Mouse (Mus musculus): Measurements from ENCODE around the gene Trp53i11. TPM values are rescaled to one million over a fixed set of nuclear protein-coding genes. Genes with fewer than 3 reads are reported as not detected.
A peak's percentile ranks its signal among the peaks of the same experiment; 100 is the strongest.

Trp53i11 gene
- total RNA-seq (2012; rRNA removed) (17.4 and 32.1 TPM in 2 replicates), total RNA-seq (2014; rRNA removed) (0.36 and 0.49 TPM in 2 replicates), polyA plus RNA-seq (2012; ENCODE audit: insufficient read length, low read depth) (0.50 and 0.73 TPM in 2 replicates)

GRCm38 (mm10) chr2:93187323-93187996 lies at the start of gene Trp53i11:
Gene Trp53i11, plus strand, starts transcription at chr2:93187548.
- TF ChIP-seq ELF1 (IDR thresholded peaks at IDR 0.05; ENCODE audit: low read depth, low read length) (peak; percentile 37; the same call in 1 of the 2 replicates), PAX5 (IDR thresholded peaks at IDR 0.05; ENCODE audit: low read length) (no peak), ZKSCAN1 (IDR thresholded peaks at IDR 0.05; ENCODE audit: borderline replicate concordance, low read depth, low read length) (no peak), SMC3 (IDR thresholded peaks at IDR 0.05; ENCODE audit: low read depth, low read length) (peak; percentile 44; the same call in 1 of the 2 replicates), SIN3A (IDR thresholded peaks at IDR 0.05; ENCODE audit: low read length) (peak; percentile 70), MYC (IDR thresholded peaks at IDR 0.05; ENCODE audit: low read depth, low read length) (no peak), IRF4 (IDR thresholded peaks at IDR 0.05; ENCODE audit: low read depth, low read length) (peak; percentile 73), KAT2A (IDR thresholded peaks at IDR 0.05; ENCODE audit: insufficient replicate concordance, low read length) (no peak), USF1 (IDR thresholded peaks at IDR 0.05; ENCODE audit: low read depth, low read length) (no peak), E2F4 (IDR thresholded peaks at IDR 0.05; ENCODE audit: insufficient replicate concordance, low read depth, low read length) (no peak), MAFK (IDR thresholded peaks at IDR 0.05; ENCODE audit: insufficient replicate concordance, low read length) (no peak), ZNF384 (IDR thresholded peaks at IDR 0.05; ENCODE audit: low read depth, low read length) (no peak), UBTF (IDR thresholded peaks at IDR 0.05; ENCODE audit: low read depth, low read length) (0 out of 2 replicates have a peak, but pooled peaks have one; percentile 40), ZMIZ1 (IDR thresholded peaks at IDR 0.05; ENCODE audit: low read depth, low read length) (peak; percentile 23; the same call in 1 of the 2 replicates), RAD21 (IDR thresholded peaks at IDR 0.05; ENCODE audit: low read depth, low read length) (peak; percentile 23), POLR2AphosphoS2 (IDR thresholded peaks at IDR 0.05; ENCODE audit: low read depth, low read length) (no peak), CTCF (conservative IDR thresholded peaks at IDR 0.05 in 1 of 2, IDR thresholded peaks at IDR 0.05 in 1 of 2; ENCODE audit: low read depth in 2 of 2, low read length in 2 of 2) (peak in 1 of 2 experiments; percentile 66; a peak in 2 of 4 replicates), POLR2A (IDR thresholded peaks at IDR 0.05; ENCODE audit: low read depth, low read length) (no peak), ZC3H11A (IDR thresholded peaks at IDR 0.05; ENCODE audit: low read depth, low read length) (no peak), RCOR1 (conservative IDR thresholded peaks at IDR 0.05; ENCODE audit: low read depth, low read length) (no peak), GABPA (IDR thresholded peaks at IDR 0.05; ENCODE audit: insufficient replicate concordance, low read depth, low read length) (no peak), BHLHE40 (IDR thresholded peaks at IDR 0.05; ENCODE audit: low read depth, low read length) (0 out of 2 replicates have a peak, but pooled peaks have one; percentile 5), MAX (IDR thresholded peaks at IDR 0.05; ENCODE audit: low read length) (peak; percentile 26; the same call in 1 of the 2 replicates), MEF2A (IDR thresholded peaks at IDR 0.05; ENCODE audit: borderline replicate concordance, low read depth, low read length) (peak; percentile 55; the same call in 1 of the 2 replicates), TBP (conservative IDR thresholded peaks at IDR 0.05; ENCODE audit: low read depth, low read length) (no peak), JUN (IDR thresholded peaks at IDR 0.05; ENCODE audit: insufficient read depth, low read depth, low read length) (no peak), MXI1 (IDR thresholded peaks at IDR 0.05; ENCODE audit: low read depth, low read length) (no peak), MAZ (IDR thresholded peaks at IDR 0.05; ENCODE audit: low read depth, low read length) (peak; percentile 78)
- Histone ChIP-seq H3K9me3 (replicated peaks; ENCODE audit: low read length) (no peaks in the 10 kb centered on the region), H3K27me3 (replicated peaks) (peaks cover 94% of the 10 kb centered on the region), H3K9ac (ENCODE audit: insufficient read depth, low read depth) (peak within 1 kb of the TSS; percentile 66), H3K4me1 (ENCODE audit: control insufficient read depth in 1 of 2, insufficient read depth in 2 of 2) (peaks cover 33 to 41% of the 10 kb centered on the region in 2 experiments), H3K36me3 (replicated peaks in 1 of 2; ENCODE audit: control insufficient read depth in 1 of 2, insufficient read depth in 1 of 2, low read length in 1 of 2) (no peaks in the 10 kb centered on the region), H3K4me3 (replicated peaks in 1 of 3; ENCODE audit: low read depth in 2 of 3, low read length in 2 of 3, poor library complexity in 1 of 3) (peak within 1 kb of the TSS; percentile 4 to 81 (median 61)), H3K4me2 (ENCODE audit: insufficient read depth, low read depth, poor library complexity, severe bottlenecking) (peak within 1 kb of the TSS; percentile 42), H3K27ac (ENCODE audit: insufficient read depth, low read depth) (peak within 1 kb of the TSS; percentile 19), H3K79me2 (replicated peaks; ENCODE audit: control insufficient read depth, extremely low read depth, insufficient read depth, poor library complexity, severe bottlenecking) (no peaks in the 10 kb centered on the region)
- in situ Hi-C loops (cut with MboI; ENCODE audit: low pct_ligation_motif_present, low pct_unique_long_range_greater_than_20kb, low sequenced_read_pairs) (loop anchor here (10.0 kb wide), 1 partner anchor 283 kb away; no protein-coding TSS in a partner anchor), dilution Hi-C loops (cut with MboI; ENCODE audit: extremely low pct_ligation_motif_present, extremely low pct_unique_long_range_greater_than_20kb, low sequenced_read_pairs) (no loop called here)
- no peak for DNase-seq (ENCODE audit: extremely low read depth)

All from CH12.LX (cell line).